Mouse (Mus musculus): ENCODE data around the gene Ttyh1.
"Not testable (repeated sequence)": the region's sequence is repeated elsewhere in the genome, so short reads cannot be mapped to it uniquely, and the experiment has no call there.

Ttyh1 gene

DNA sequence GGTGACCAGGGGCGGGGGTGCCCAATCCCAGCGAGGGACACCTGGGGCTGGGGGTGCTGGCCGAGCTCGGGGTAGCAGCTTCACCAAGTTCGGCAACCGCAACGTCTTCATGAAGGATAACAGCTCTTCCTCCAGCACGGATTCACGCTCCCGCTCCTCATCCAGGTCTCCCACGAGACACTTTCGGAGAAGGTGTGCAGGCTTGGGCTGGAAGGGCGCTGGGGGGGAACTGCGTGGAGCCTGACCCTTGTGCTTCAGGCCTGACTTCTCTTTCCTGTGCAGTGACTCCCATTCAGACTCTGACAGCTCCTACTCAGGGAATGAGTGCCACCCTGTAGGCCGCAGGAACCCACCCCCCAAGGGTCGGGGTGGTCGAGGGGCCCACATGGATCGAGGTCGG lies 24.3 kb downstream of the Ttyh1 start:
- peak in 1 of 2 experiments; percentile 26 for DNase-seq (ENCODE audit: low spot score in 2 of 2)

DNA sequence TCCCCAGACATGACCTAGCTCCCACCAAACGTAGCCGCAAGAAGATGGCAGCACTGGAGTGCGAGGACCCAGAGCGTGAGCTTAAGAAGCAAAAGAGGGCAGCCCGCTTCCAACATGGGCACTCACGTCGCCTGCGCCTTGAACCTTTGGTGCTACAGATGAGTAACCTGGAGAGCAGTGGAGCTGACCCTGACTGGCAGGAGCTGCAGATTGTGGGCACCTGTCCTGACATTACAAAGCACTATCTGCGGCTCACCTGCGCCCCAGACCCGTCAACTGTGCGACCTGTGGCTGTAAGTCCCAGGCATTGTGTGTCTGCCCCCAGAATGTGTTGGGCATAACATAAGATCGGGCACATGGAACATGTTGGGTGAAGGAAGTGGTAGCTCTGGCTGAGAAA lies 24.8 kb downstream of the Ttyh1 start:
- peak in 1 of 2 experiments; percentile 32 for DNase-seq (ENCODE audit: low spot score in 2 of 2)

GRCm38 (mm10) chr7:4144766-4145551 lies 25.8 kb downstream of the Ttyh1 start:
- peak in 1 of 2 experiments; percentile 31 for DNase-seq (ENCODE audit: low spot score in 2 of 2)

DNA sequence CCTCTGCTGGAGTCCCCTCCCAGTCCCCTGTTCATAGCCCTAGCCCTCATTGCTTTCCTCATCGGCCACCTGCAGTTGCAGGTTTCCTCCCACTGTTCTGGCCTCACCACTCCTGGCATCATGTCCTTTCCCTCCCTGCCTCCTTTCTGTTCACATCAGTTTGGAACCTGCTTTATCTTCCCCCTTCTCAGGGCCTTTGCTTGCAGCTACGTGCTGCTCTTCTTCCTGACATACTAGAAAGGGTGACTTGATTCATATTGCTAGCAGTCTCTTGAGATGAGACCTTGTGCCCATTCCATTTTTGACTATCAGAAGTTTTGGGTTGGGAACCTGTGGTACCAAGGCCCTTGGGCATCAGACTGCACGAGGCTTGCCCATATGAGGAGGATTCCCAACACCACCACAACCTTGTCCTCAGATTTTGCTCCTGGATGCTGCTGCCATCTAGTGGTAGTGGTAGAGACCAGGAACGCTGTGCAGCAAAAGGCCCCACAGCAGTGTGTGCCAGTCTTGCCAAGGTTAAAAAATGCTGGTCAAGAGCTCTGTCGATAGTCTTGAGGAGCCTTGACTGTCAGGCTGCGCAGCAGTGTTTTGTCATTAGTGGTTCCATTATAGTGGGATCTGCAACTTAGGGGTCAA lies 26.5 kb downstream of the Ttyh1 start:
- DNase-seq (ENCODE audit: low spot score in 2 of 2), result peak; percentile 65 to 70

DNA sequence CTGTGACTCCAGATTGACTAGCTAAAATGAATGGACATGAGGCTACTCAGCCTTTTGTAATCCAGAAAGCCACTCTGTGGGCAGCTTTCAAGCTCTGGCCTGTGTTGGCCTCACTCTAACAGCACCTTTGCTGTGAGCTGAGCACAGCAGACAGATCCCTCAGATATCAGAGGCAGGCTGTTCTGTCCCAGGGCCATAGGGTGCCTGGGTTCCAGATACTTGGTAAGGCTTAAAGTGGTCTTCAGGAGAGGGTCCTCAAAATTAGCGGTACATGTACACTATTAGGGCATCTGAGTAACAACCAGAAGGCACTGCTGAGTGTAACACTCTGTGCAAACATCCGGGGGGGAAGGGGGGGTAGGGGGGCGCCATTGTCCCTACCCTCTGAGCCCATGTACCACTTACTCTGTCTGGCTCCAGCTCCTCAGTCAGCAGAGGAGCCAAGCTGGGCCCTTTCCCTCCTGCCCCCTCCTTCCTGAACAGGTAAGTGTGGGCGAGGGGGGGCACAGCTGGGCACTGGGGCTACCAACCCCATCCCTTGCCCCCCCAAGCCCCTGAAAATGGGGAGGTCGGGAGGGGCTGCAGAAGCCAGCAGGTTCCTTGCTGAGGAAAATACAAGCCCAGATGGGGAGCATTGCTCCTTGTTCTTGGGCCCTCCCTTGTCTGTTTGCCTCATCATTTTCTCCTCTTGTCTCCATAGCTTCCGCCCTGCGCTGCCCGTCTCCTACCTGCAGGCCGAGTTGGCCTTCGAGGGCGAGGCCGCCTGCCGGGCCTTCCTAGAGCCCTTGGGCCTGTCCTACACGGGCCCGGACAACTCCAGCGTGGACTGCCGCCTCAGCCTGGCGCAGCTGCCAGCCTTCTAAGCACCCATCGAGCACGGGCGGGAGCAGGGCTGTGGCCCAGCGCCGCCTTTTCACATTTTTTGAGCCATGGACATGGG lies 27.3 kb downstream of the Ttyh1 start:
- DNase-seq (ENCODE audit: low spot score in 2 of 2), result peak in 1 of 2 experiments; percentile 47

- peak; percentile 47 to 50 for DNase-seq (ENCODE audit: low spot score in 2 of 2)
These were observed 28.2 kb downstream of the Ttyh1 start for GRCm38 (mm10) chr7:4147371-4147770.

DNA sequence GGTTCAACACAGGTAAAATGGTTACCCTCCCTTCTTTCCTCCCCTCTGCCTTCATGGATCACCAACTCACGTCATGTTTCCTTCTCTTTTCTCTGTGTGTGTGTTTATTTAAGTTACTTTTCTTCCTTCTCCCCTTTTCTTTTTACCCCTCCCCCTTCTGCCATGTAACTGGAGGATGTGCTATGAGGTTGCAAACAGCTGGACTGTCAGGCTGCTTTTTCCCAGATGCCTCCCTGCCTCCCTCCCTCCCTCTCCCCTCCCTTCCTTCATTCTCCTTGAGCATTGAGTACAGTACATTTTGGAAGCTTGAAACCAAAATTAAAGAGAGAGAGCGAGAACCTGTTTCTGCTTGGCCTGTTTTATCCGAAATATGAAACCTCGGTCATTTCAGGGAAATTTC lies 28.6 kb downstream of the Ttyh1 start:
- DNase-seq (ENCODE audit: low spot score in 2 of 2), result no peak

DNA sequence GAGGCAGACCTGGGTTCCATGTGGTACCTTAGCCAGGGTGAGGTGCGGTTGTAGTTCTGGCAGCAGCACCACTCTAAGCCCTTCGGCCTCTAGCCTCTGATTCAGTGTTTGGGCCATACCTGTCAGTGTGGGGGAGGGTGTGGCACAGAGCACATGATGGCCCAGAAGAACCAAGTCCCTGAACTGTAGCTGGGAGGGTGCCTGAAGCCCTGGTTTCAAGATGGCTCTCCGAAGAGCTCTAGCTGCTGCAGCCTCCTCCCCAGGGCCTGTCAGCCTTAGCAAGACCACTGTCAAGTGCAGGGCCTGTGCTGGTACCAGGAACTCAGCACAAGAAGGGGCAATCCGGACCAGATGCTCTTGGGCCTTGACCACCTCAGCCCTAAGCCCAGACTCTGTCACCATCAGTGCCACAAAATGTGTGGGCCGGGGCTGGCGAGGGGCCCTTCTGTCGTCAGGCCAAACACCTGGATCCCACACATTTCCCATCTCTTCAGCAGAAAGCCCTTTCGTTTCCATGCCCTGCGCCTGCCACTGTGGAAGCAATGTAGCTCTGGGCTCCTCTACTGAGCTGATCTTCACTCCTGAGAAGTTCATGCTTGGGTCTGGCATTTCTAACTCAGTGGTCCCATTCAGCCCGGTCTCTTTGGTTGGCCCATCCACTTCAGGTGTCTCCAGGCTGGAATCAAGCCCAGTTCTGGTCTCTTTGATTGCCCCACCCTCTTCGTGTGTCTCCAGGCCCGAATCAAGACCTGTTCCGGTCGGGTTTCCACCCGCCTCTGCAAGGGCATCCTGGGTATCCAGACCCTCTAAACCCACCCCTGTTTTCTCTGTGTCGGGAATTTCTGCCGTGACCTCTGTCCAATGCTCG lies 29.4 kb downstream of the Ttyh1 start:
- peak; percentile 45 to 66 for DNase-seq (ENCODE audit: low spot score in 2 of 2)

- peak; percentile 88 to 92 for DNase-seq (ENCODE audit: low spot score in 2 of 2)
These were observed 30.2 kb downstream of the Ttyh1 start for GRCm38 (mm10) chr7:4149209-4150054.

DNA sequence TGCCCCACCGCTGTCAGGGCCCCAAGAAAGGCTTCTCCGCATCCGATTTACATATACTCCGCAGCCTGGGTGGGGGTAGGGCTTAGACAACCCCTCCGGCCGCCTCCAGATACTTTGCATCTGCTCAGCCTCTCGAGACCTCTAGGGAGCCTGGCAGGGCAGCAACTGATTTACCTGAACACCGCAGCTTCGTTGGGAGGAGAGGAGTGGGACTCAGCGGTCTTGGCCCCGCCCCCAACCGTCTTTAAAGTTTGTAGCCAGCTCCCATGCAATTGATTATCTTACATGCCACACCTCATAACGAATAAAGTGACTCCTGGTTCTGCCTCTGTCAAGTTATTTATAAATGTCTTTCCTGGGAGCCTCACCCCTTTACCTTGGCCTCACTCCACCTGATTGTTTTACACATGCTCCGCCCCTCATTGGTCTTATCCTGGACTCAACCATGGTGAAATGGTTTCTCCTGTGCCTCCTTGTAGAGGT lies 30.9 kb downstream of the Ttyh1 start, which contains the start of gene Leng9:
Gene Leng9, minus strand, starts transcription at position 316 of the 483 bp plus-strand sequence.
- DNase-seq (ENCODE audit: low spot score in 2 of 2), result peak; percentile 59 to 72

DNA sequence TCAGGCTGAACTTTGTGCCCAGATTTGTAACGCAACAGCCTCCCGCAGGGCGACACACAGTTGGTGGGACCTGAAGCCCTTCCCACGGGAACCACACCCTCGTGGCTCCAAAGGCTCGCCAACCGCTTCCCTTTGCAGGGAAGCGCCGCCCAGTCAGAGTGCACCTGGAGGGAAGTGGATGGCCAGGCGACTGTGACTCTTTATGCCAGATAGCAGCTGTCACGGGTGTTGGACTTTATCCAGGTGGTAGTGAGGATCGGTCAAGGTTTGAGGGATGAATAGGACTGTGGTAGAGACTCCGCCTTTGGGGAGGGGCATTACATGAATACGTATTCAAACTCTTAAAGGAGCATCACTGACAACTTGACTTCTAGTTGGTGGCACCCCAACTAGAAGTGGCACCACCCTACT lies 31.6 kb downstream of the Ttyh1 start:
- DNase-seq (ENCODE audit: low spot score in 2 of 2), result peak; percentile 55 to 75

DNA sequence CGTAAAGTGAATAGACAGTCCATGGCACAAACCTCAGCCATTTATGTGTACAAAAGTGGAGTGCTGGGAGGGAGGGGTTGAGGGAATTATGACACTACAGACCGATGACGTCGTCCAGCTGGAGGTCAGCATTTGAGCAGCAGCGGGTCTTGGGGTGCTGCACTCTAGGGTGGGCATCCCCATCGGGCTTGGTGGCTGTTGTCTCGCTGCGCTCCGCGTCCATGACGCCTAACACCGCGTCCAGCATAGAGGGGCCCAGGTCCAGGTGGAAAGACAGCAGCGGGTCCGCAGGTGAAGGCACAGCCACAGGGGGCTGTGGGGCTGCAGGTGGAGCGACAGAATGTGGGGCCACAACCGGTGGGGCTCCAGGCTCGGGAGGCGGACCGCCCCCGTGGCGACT lies 32.0 kb downstream of the Ttyh1 start:
- peak; percentile 45 to 65 for DNase-seq (ENCODE audit: low spot score in 2 of 2)

GRCm38 (mm10) chr7:4154356-4154755 lies 35.1 kb downstream of the Ttyh1 start:
- no peak for DNase-seq (ENCODE audit: low spot score in 2 of 2)

DNA sequence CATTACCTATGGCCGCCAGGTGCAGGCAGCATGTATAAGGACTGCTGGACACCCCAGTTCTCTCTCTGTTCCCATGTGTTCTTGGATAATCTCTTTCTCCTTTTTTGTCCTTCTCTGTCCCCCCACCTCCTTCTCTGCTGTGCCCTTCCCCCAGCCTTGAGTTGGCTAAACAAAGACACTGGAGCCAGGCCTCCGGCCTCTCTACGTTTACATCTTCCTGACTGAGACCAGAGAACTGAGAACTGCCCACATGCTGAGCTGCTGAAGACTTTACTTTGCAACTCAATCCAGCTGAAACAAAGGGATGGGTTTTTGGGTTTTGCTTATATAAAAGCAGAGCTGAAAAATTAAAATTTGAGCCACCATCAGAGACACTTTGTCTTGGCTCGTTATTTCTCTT lies 35.8 kb downstream of the Ttyh1 start:
- DNase-seq (ENCODE audit: low spot score in 2 of 2), result no peak

DNA sequence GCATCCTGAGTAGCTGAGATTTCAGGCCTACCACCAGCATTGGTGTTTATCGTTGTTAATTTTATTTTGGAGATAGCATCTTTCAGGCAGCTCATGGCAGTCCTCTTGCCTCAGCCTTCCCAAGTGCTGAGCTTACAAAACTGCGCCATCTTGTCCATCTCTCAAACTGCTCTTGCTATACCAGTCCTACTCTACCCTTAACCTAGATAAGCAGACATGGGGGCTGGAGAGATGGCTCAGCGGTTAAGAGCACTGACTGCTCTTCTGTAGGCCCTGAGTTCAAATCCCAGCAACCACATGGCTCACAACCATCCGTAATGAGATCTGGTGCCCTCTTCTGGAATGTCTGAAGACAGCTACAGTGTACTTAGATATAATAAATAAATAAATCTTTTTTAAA lies 42.4 kb downstream of the Ttyh1 start:
- DNase-seq (ENCODE audit: low spot score in 2 of 2), result not testable (repeated sequence)

DNA sequence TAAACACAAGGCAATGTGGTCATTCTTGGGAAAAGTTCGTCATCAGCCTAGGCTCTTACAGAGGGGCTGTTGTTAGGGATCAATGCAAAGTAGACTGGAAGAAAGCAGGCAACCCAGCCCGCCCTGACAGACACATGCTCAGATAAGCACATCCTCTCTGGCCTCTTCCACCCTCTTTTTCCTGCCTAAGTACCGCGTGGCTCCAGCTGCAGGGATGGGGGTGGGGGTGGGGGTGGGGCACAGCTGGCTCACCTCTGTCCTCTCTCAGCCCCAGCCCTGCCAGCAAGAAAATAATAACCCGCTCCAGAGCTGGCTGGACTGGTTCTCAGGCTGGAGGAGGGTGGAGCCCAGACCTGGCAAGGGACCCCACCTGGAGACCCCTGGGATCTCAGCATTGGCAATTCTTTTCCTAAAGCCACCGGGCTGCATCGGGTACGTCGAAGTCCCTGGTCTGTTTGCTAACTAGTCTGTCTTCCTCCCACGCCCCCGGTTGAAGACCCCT lies 44.4 kb downstream of the Ttyh1 start:
- no peak for DNase-seq (ENCODE audit: low spot score in 2 of 2)

DNA sequence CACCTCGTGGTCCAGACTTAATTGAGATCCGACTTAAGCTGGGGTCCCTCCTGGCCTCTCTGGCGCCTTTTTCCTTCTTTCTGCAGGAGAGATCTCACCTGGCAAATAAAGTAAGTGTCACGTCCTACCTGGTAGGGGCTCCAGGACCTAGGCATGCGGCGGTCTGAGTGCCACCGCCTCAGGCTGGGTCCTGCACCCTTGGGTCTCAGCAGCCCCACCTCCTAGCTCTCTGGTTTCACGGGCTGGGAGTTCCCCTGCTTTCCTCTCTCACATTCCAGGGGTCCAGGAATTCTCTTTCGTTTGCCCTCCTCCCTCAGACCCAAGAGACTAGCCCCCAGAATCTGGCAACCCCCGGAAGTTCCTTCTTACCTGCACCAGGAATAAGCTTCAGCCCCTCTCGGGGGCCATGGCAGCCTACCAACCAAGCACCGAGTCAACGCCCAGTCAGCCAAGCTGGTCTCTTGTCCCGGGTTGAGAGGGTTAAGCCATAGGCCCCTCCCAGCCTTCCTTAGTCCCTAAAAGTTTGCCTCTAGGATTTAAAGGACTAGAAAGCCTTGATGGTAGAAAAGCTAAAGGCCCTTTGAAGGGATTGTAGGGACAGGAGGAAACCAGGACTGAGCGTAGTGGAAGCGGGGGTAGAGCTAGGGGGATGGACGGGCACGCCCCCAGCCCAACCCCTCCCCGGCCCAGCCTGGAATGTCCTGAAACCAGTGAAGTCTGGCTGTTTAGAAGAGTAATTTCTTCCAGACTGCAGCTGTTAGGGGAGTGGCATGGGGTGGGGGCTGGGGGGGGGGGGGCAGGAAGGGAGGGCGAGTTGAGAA lies 45.1 kb downstream of the Ttyh1 start, which contains the start of gene Cdc42ep5:
Gene Cdc42ep5, minus strand, starts transcription at position 771 of the 821 bp plus-strand sequence.
- DNase-seq (ENCODE audit: low spot score in 2 of 2), result peak in 1 of 2 experiments; percentile 25

- no peak for DNase-seq (ENCODE audit: low spot score in 2 of 2)
These were observed 46.1 kb downstream of the Ttyh1 start for GRCm38 (mm10) chr7:4165286-4165685.

DNA sequence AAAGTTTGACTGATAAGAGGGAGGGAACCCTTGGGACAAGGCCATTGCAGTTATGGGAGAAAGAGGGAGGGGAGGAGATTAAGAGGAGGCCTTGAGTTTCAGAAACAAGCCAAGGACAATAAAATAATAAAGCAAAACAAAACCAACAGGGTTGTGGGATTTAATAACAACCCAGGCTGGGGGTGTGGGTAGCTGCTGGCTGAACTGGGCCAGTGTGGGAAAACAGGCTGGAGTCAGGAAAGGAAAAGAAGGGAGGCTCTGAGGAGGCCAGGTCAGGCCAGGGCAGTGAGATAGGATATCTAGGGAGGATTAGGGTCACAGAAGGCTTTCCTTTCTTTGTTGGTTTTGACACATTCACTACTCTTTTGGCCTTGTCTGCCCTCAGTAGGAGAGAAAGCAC lies 47.9 kb downstream of the Ttyh1 start:
- no peak for DNase-seq (ENCODE audit: low spot score in 2 of 2)
